Mouse (Mus musculus) liver, adult 2 months (tissue): Measurements from ENCODE around the gene Nr5a2. TPM values are rescaled to one million over a fixed set of nuclear protein-coding genes. Genes with fewer than 3 reads are reported as not detected.

Experiments
- DNase-seq: peaks from one replicate; pipeline ENCODE4 v3.0.0-alpha.2; 2011; ENCODE audit warnings: low read depth, low spot score; ENCODE audit errors: extremely low read depth
- H3K27ac ChIP-seq: fragments of 200-500 bp; replicated peaks from 2 replicates; pipeline ENCODE4 v1.5.1; 2012; ENCODE audit warnings: low read depth, mild to moderate bottlenecking, control low read depth, inconsistent platforms, low read length; ENCODE audit not compliant: insufficient read depth
- H3K27me3 ChIP-seq: fragments of 200-500 bp; 2 replicates; pipeline ENCODE4 v1.6.1; 2012; ENCODE audit warnings: mild to moderate bottlenecking, moderate library complexity, low read length, inconsistent platforms; ENCODE audit not compliant: control insufficient read depth, insufficient read depth
- H3K36me3 ChIP-seq: fragments of 200-500 bp; 2 replicates; pipeline ENCODE4 v1.6.1; 2012; ENCODE audit warnings: low read length, inconsistent platforms; ENCODE audit not compliant: control insufficient read depth, insufficient read depth
- H3K4me1 ChIP-seq: fragments of 200-500 bp; 2 replicates; pipeline ENCODE4 v1.6.1; 2011; ENCODE audit warnings: low read length; ENCODE audit not compliant: control insufficient read depth, insufficient read depth
- H3K4me3 ChIP-seq: fragments of 200-500 bp; 2 replicates; pipeline ENCODE4 v1.5.1; 2011; ENCODE audit warnings: low read depth, mild to moderate bottlenecking, control low read depth, low read length, moderate library complexity; ENCODE audit not compliant: insufficient read depth
- H3K79me2 ChIP-seq: fragments of 200-500 bp; 2 replicates; pipeline ENCODE4 v1.6.1; 2012; ENCODE audit warnings: inconsistent platforms, mild to moderate bottlenecking, low read length, moderate library complexity; ENCODE audit not compliant: control insufficient read depth, insufficient read depth
- H3K9ac ChIP-seq: fragments of 200-500 bp; 2 replicates; pipeline ENCODE4 v1.6.1; 2012; ENCODE audit warnings: low read depth, mild to moderate bottlenecking, control low read depth, inconsistent platforms, low read length
- CTCF ChIP-seq: fragments of 200-500 bp; IDR thresholded peaks from 2 replicates; pipeline ENCODE4 v1.5.1; 2011; ENCODE audit warnings: low read depth, low read length, control low read depth
- POLR2A ChIP-seq: fragments of 200-500 bp; IDR thresholded peaks from 2 replicates; pipeline ENCODE4 v1.6.1; 2011; ENCODE audit warnings: low read length, control low read depth; ENCODE audit not compliant: insufficient read depth; ENCODE audit errors: extremely low read depth
- WGBS: fragments of 180-500 bp; shearing (Covaris S2); methylation state at CpG from one replicate; pipeline ENCODE4 v1.1.7; 2018; 5-methylcytosine and 5-hydroxymethylcytosine counted together
- polyA plus RNA-seq: library from polyadenylated mRNA; depleted of rRNA; stranded (reverse); fragments of >200 nt; gene quantifications from 2 replicates; pipeline ENCODE4 v1.2.3, GENCODE M21; 2012
- total RNA-seq: library from RNA; depleted of rRNA; stranded (reverse); fragments of >200 nt; gene quantifications from 2 replicates; pipeline ENCODE4 v1.2.3, GENCODE M21; 2014

Nr5a2 gene
- total and polyA plus RNA-seq, 2 experiments, result 21.4 to 37.7 TPM

DNA sequence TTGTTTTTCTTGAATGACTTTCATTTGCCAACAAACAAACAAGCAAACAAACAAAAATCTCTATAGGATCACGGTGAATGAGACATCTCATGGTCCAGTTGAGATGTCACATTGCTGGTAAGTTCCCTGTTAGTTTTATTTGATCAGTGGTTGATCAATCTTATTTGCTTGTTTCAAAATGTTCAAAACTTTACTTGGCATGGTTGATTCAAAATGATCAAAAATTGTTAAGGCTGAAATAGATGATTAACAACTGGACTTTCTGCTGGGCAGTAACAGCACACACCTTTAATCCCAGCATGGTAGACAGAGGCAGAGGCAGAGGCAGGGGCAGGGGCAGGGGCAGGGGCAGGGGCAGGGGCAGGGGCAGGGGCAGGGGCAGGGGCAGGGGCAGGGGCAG is 757 bp downstream of the Nr5a2 start:
- DNase-seq, result peak; percentile 97
- peaks cover 3% of the 10 kb centered on the region; the same call in 1 of the 2 replicates for H3K79me2 ChIP-seq
- peaks cover 19% of the 10 kb centered on the region for H3K4me1 ChIP-seq
- no peaks in the 10 kb centered on the region for H3K27me3 ChIP-seq
- H3K4me3 ChIP-seq, result peak overlapping the region; percentile 67
- no peaks in the 10 kb centered on the region for H3K36me3 ChIP-seq
- TF ChIP-seq CTCF, result no peak
- H3K9ac ChIP-seq, result peak overlapping the region; percentile 40
- peak overlapping the region; percentile 99 for H3K27ac ChIP-seq
- 20% methylated on average over 1 of the region's 1 CpGs for WGBS

DNA sequence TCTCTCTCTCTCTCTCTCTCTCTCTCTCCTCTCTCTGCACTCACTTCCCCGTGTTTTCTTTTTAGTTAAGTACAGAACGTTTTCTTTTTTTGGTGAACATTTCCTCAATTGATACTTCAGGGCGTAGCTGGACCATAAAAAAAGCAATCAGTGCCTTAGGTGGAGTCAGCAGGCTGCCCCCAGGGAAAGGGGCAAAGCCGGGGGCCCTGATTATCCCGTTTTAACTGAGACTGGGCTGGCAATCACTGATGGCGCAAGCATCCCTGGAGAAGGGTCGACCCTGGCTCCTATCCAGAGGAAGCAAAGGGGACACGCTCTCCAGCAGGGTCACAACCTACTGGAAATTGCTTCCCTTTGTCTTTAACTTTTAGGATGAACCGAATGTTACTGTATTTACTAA is 1.6 kb downstream of the Nr5a2 start:
- peaks cover 21% of the 10 kb centered on the region for H3K4me1 ChIP-seq
- H3K27me3 ChIP-seq, result no peaks in the 10 kb centered on the region
- peak overlapping the region; percentile 67 for H3K4me3 ChIP-seq
- DNase-seq, result no peak
- H3K79me2 ChIP-seq, result peaks cover 3% of the 10 kb centered on the region; the same call in 1 of the 2 replicates
- 6% methylated on average over 9 of the region's 9 CpGs for WGBS
- H3K36me3 ChIP-seq, result no peaks in the 10 kb centered on the region
- peak overlapping the region; percentile 89 for H3K9ac ChIP-seq
- peak overlapping the region; percentile 99 for H3K27ac ChIP-seq
- TF ChIP-seq POLR2A (no peak), CTCF (no peak)

GRCm38 (mm10) chr1:136958185-136958584 is 2.1 kb downstream of the Nr5a2 start:
- H3K4me3 ChIP-seq, result peak overlapping the region; percentile 43
- no peak for TF ChIP-seq CTCF
- no peak for TF ChIP-seq POLR2A
- no peak for DNase-seq
- no peaks in the 10 kb centered on the region for H3K36me3 ChIP-seq
- peaks cover 23% of the 10 kb centered on the region for H3K4me1 ChIP-seq
- H3K9ac ChIP-seq, result peak overlapping the region; percentile 58
- peaks cover 3% of the 10 kb centered on the region; the same call in 1 of the 2 replicates for H3K79me2 ChIP-seq
- peak overlapping the region; percentile 80 for H3K27ac ChIP-seq
- H3K27me3 ChIP-seq, result no peaks in the 10 kb centered on the region
- WGBS, result 10% methylated on average over 13 of the region's 13 CpGs

GRCm38 (mm10) chr1:136957696-136958095 is 2.6 kb downstream of the Nr5a2 start:
- TF ChIP-seq CTCF, result no peak
- TF ChIP-seq POLR2A, result no peak
- peak overlapping the region; percentile 4; the same call in 1 of the 2 replicates for H3K9ac ChIP-seq
- H3K27me3 ChIP-seq, result no peaks in the 10 kb centered on the region
- peak; percentile 86 for DNase-seq
- H3K4me1 ChIP-seq, result peaks cover 24% of the 10 kb centered on the region
- H3K79me2 ChIP-seq, result peaks cover 7% of the 10 kb centered on the region
- peak overlapping the region; percentile 43; the same call in 1 of the 2 replicates for H3K4me3 ChIP-seq
- H3K36me3 ChIP-seq, result no peaks in the 10 kb centered on the region
- 8% methylated on average over 8 of the region's 8 CpGs for WGBS
- peak overlapping the region; percentile 54 for H3K27ac ChIP-seq

- no peak overlapping the region for H3K4me3 ChIP-seq
- WGBS, result 30% methylated on average over 3 of the region's 3 CpGs
- peaks cover 16% of the 10 kb centered on the region for H3K79me2 ChIP-seq
- no peak for DNase-seq
- H3K27me3 ChIP-seq, result no peaks in the 10 kb centered on the region
- TF ChIP-seq POLR2A, result no peak
- peaks cover 27% of the 10 kb centered on the region for H3K4me1 ChIP-seq
- peak overlapping the region; percentile 33 for H3K27ac ChIP-seq
- no peaks in the 10 kb centered on the region for H3K36me3 ChIP-seq
- H3K9ac ChIP-seq, result no peak overlapping the region
Observed at GRCm38 (mm10) chr1:136954108-136954494, 6.1 kb downstream of the Nr5a2 start.

DNA sequence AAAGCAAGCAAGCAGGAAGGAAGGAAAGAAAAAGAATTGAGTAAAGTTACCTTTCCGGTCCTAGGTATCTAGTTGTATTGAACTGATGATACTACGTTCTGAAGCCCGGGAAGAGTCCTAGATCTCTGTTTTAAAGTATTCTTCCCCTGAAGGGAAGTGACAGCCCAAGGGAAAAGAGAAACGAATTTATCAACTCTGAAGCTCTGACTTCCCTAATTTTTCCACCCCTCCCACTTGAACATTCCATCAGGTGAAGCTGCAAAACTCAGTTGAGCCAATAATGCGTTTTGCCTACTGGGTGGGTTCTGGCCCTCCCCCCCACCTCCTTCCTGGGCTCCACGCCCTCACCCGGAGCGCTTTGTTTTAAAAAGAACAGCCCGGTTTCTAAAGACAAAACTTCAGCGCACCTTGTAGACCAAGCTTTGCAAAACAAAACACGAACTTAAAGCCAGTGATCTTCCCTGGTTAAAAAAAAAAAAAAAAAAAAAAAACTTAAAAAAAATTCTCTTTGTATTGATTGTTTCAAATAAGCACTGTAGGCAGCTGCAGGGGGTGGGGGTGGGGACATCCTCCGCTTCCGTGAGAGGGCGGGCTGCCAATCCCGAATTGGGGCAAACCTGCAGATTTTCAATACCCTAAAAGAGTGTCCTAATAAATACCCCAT is 6.7 kb downstream of the Nr5a2 start:
- DNase-seq, result no peak
- H3K36me3 ChIP-seq, result no peaks in the 10 kb centered on the region
- peak overlapping the region; percentile 39; the same call in 1 of the 2 replicates for H3K9ac ChIP-seq
- WGBS, result 18% methylated on average over 15 of the region's 15 CpGs
- peaks cover 17% of the 10 kb centered on the region for H3K79me2 ChIP-seq
- H3K4me3 ChIP-seq, result no peak overlapping the region
- peak overlapping the region; percentile 45; the same call in 1 of the 2 replicates for H3K27ac ChIP-seq
- TF ChIP-seq POLR2A, result no peak
- no peak for TF ChIP-seq CTCF
- no peaks in the 10 kb centered on the region for H3K27me3 ChIP-seq
- H3K4me1 ChIP-seq, result peaks cover 27% of the 10 kb centered on the region
